Mouse (Mus musculus) ES-E14 (cell line): ENCODE data around the gene Ppp5c. TPM values are rescaled to one million over a fixed set of nuclear protein-coding genes. Genes with fewer than 3 reads are reported as not detected.

ENCODE experiments used
- DNase-seq: peaks from one replicate; pipeline ENCODE4 v3.0.0-alpha.2; 2013; ENCODE audit warnings: low read depth, low spot score
- H3K27ac ChIP-seq: 2 replicates; pipeline ENCODE4 v1.5.1; 2012; ENCODE audit warnings: low read depth, mild to moderate bottlenecking, low read length, moderate library complexity, mixed read lengths; ENCODE audit not compliant: poor library complexity, insufficient read depth, severe bottlenecking
- H3K36me3 ChIP-seq: 2 replicates; pipeline ENCODE4 v1.6.1; 2012; ENCODE audit warnings: mild to moderate bottlenecking, low read length, moderate library complexity, mixed read lengths; ENCODE audit not compliant: control insufficient read depth, poor library complexity, insufficient read depth, severe bottlenecking
- H3K4me1 ChIP-seq, 2 experiments: fragments of 150-350 bp in 1 of 2; sonication (generic) in 1 of 2; 2 replicates each; pipeline ENCODE4 v1.6.1; 2012; ENCODE audit warnings: low read length in 2 of 2, mild to moderate bottlenecking in 1 of 2, mixed read lengths in 1 of 2; ENCODE audit not compliant: control insufficient read depth in 2 of 2, insufficient read depth in 2 of 2, poor library complexity in 1 of 2
- H3K4me3 ChIP-seq, 2 experiments: fragments of 150-350 bp in 1 of 2; sonication (generic) in 1 of 2; 2 replicates each; pipeline ENCODE4 v1.5.1; 2012; ENCODE audit warnings: low read length in 2 of 2, low read depth in 1 of 2, mild to moderate bottlenecking in 1 of 2, mixed read lengths in 1 of 2; ENCODE audit not compliant: insufficient read depth in 1 of 2, poor library complexity in 1 of 2, severe bottlenecking in 1 of 2
- H3K9ac ChIP-seq: 2 replicates; pipeline ENCODE4 v1.6.1; 2012; ENCODE audit warnings: low read depth, mild to moderate bottlenecking, low read length, mixed read lengths; ENCODE audit not compliant: poor library complexity, insufficient read depth, severe bottlenecking
- H3K9me3 ChIP-seq: fragments of 150-350 bp; sonication (generic); 2 replicates; pipeline ENCODE4 v1.6.1; 2012; ENCODE audit warnings: low read depth, mild to moderate bottlenecking, low read length; ENCODE audit not compliant: control insufficient read depth, insufficient read depth
- CHD2 ChIP-seq: IDR thresholded peaks from 2 replicates; pipeline ENCODE4 v1.6.1; 2014; ENCODE audit warnings: mild to moderate bottlenecking, low read depth, low read length, inconsistent platforms
- HCFC1 ChIP-seq: IDR thresholded peaks from 2 replicates; pipeline ENCODE4 v1.6.1; 2012; ENCODE audit warnings: low read length, inconsistent platforms, borderline replicate concordance; ENCODE audit not compliant: insufficient read depth
- MAFK ChIP-seq: IDR thresholded peaks from 2 replicates; pipeline ENCODE4 v1.6.1; 2014; ENCODE audit warnings: mild to moderate bottlenecking, low read depth, low read length, inconsistent platforms; ENCODE audit not compliant: insufficient read depth
- ZC3H11A ChIP-seq: IDR thresholded peaks from 2 replicates; pipeline ENCODE4 v1.6.1; 2012; ENCODE audit warnings: low read depth, mild to moderate bottlenecking, inconsistent platforms, low read length, borderline replicate concordance
- ZNF384 ChIP-seq: IDR thresholded peaks from 2 replicates; pipeline ENCODE4 v1.6.1; 2012; ENCODE audit warnings: low read depth, low read length, inconsistent platforms
- in situ Hi-C, 2 experiments: fragments of 600-800 bp; cut with MboI; formaldehyde crosslinking; loops; one replicate each; pipeline ENCODE4 v1.15.1; 2025; ENCODE audit warnings: low sequenced_read_pairs in 2 of 2, inconsistent platforms in 1 of 2; ENCODE audit not compliant: unreplicated experiment in 2 of 2
- total RNA-seq: library from RNA; depleted of rRNA; stranded (reverse); fragments of 300-350 nt; gene quantifications from 2 replicates; pipeline ENCODE4 v1.2.3, GENCODE M21; 2012

The Ppp5c gene
- total RNA-seq, 1 experiment = 112 TPM

DNA sequence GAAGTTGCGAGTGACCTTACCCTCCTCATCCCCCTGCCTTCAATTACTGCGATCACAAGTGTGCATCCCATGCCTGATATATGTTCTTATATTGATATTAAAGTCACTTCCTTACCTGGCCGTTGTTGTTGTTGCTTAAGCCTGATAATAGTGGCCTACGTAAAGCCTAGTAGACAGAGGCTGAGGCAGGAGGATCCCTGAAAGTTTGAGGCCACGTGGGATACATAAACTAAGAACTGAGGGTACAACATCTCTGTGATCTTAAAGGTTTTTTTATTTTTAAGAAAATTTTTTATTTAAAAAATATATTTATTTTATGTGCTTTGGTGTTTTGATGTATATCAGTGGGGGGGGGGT is 35.3 kb downstream of the Ppp5c start, which contains the start of gene Ccdc8:
Gene Ccdc8 (plus strand): TSS at position 258 of the 357 bp plus-strand sequence.
- Histone ChIP-seq H3K9ac (no peak within 1 kb of the TSS), H3K4me1 (peaks cover 1 to 14% of the 10 kb centered on the region in 2 experiments; a peak in 2 of 4 replicates), H3K9me3 (no peaks in the 10 kb centered on the region), H3K36me3 (no peaks in the 10 kb centered on the region), H3K4me3 (peak within 1 kb of the TSS; percentile 25 to 57; a peak in 3 of 4 replicates), H3K27ac (no peak within 1 kb of the TSS)
- no peak for DNase-seq
- TF ChIP-seq MAFK (no peak), ZNF384 (no peak), HCFC1 (no peak), CHD2 (no peak), ZC3H11A (no peak)
- in situ Hi-C loops = loop anchor here in 1 of 2 experiments (5.0 kb wide), 1 partner anchor 40 kb away; no protein-coding TSS in a partner anchor

GRCm38 (mm10) chr7:16991681-16992450 is 35.9 kb downstream of the Ppp5c start:
- Histone ChIP-seq H3K9ac (no peak overlapping the region), H3K9me3 (no peaks in the 10 kb centered on the region), H3K4me3 (no peak overlapping the region), H3K27ac (no peak overlapping the region), H3K4me1 (peaks cover 1 to 14% of the 10 kb centered on the region in 2 experiments; a peak in 2 of 4 replicates), H3K36me3 (no peaks in the 10 kb centered on the region)
- in situ Hi-C loops = loop anchor here in 1 of 2 experiments (5.0 kb wide), 1 partner anchor 40 kb away; no protein-coding TSS in a partner anchor
- no peak for DNase-seq
- TF ChIP-seq ZC3H11A (no peak), CHD2 (no peak), HCFC1 (no peak), ZNF384 (no peak), MAFK (no peak)

DNA sequence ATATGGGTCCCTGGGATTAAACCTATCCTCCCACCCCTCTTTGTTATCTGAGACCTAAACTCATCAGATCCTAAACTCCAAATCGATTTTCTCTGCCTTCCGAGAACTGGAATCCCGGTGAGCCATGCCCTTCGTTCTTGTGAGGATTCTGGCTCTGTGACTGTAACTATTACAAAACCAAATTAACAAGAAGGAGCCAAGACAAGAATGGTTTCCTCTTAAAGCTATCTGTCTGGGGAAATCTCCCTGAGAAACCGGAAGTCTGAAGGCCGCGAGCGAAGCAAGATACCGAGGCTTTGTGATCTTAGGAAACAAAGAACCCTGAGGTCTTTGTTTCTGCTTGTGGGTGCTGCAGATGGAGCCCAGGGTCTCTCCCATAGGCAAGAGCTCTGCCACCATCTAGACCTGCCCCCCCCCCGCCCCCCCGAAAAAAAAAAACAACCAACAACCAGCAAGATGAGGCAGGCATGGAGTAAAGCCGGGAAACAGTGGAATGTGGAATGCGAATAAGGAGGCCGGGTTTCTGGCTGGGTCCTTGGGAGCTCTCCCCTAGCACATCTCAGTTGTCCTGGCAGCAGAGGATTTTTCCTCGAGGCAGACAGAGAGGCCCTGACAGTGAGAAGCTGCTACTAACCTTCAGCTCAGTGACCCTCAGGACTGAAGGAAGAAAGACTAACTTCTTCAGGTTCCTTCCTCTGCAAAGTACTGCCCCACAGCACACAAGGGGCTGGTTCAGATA is 37.5 kb downstream of the Ppp5c start:
- in situ Hi-C loops = loop anchor here in 1 of 2 experiments (5.0 kb wide), 1 partner anchor 38 kb away; no protein-coding TSS in a partner anchor
- peak; percentile 27 for DNase-seq
- no peaks in the 10 kb centered on the region for H3K36me3 ChIP-seq
- peaks cover 1 to 14% of the 10 kb centered on the region in 2 experiments; a peak in 2 of 4 replicates for H3K4me1 ChIP-seq
- H3K4me3 ChIP-seq = peak overlapping the region in 1 of 2 experiments; percentile 5; a peak in 2 of 4 replicates
- peak overlapping the region; percentile 11; the same call in 1 of the 2 replicates for H3K9ac ChIP-seq
- no peak overlapping the region; the same call in 1 of the 2 replicates for H3K27ac ChIP-seq
- no peaks in the 10 kb centered on the region for H3K9me3 ChIP-seq
- TF ChIP-seq HCFC1 (no peak), CHD2 (no peak), MAFK (no peak), ZC3H11A (no peak), ZNF384 (no peak)

GRCm38 (mm10) chr7:16988405-16988804 is 39.3 kb downstream of the Ppp5c start:
- no peak overlapping the region for H3K27ac ChIP-seq
- no peak overlapping the region for H3K9ac ChIP-seq
- no peak for DNase-seq
- peaks cover 1 to 9% of the 10 kb centered on the region in 2 experiments; a peak in 2 of 4 replicates for H3K4me1 ChIP-seq
- in situ Hi-C loops = no loop called here
- H3K36me3 ChIP-seq = no peaks in the 10 kb centered on the region
- H3K9me3 ChIP-seq = no peaks in the 10 kb centered on the region
- TF ChIP-seq MAFK (no peak), HCFC1 (no peak), ZNF384 (no peak), ZC3H11A (no peak), CHD2 (no peak)
- H3K4me3 ChIP-seq = no peak overlapping the region
